Mouse (Mus musculus): ENCODE data around the gene Gm20489.

The Gm20489 gene

GRCm38 (mm10) chrX:101260441-101261325 lies 8.1 kb downstream of the Gm20489 start:
- no peak for DNase-seq (ENCODE audit: low spot score)

GRCm38 (mm10) chrX:101256603-101257002 lies 12.2 kb downstream of the Gm20489 start:
- no peak for DNase-seq (ENCODE audit: low spot score)

- no peak for DNase-seq (ENCODE audit: low spot score)
These were observed 14.1 kb downstream of the Gm20489 start for GRCm38 (mm10) chrX:101254740-101255139.

- peak; percentile 89 for DNase-seq (ENCODE audit: low spot score)
These were observed 14.7 kb downstream of the Gm20489 start, which contains the start of gene Foxo4 for GRCm38 (mm10) chrX:101253952-101254729. Foxo4 (plus strand) TSS chrX:101254528.

- DNase-seq (ENCODE audit: low spot score): no peak
These were observed 23.8 kb downstream of the Gm20489 start for GRCm38 (mm10) chrX:101245011-101245410.

- DNase-seq (ENCODE audit: low spot score): no peak
These were observed 46.0 kb downstream of the Gm20489 start for GRCm38 (mm10) chrX:101222796-101223162.

- peak; percentile 92 for DNase-seq (ENCODE audit: low spot score)
These were observed 46.7 kb downstream of the Gm20489 start, which contains the start of gene Snx12 for GRCm38 (mm10) chrX:101221834-101222795. Snx12 (minus strand) TSS chrX:101222563.

Measured in adipocyte (in vitro differentiated cells).